Mouse (Mus musculus) hematopoietic stem cell, adult 5-6 weeks (primary cell): Measurements from ENCODE around the gene Phc2. TPM values are rescaled to one million over a fixed set of nuclear protein-coding genes. Genes with fewer than 3 reads are reported as not detected.
A peak's percentile ranks its signal among the peaks of the same experiment; 100 is the strongest.

Source experiments
- ATAC-seq, 2 experiments: fragments of 125-278 bp in 1 of 2; replicated peaks in 1 of 2; 2 replicates each; pipeline ENCODE4 v1.8.0; 2016 to 2017; ENCODE audit warnings: inconsistent platforms in 2 of 2, mild to moderate bottlenecking in 2 of 2, moderate number of reproducible peaks in 2 of 2, low read depth in 1 of 2, moderate TSS enrichment in 1 of 2; ENCODE audit not compliant: low FRiP score in 2 of 2, poor library complexity in 2 of 2, severe bottlenecking in 2 of 2, insufficient read depth in 1 of 2, low TSS enrichment in 1 of 2
- total RNA-seq: library from RNA; stranded (forward); fragments of 172-1452, 232-1000 nt; gene quantifications from 2 replicates; pipeline ENCODE4 v1.2.3, GENCODE M21; 2017

The Phc2 gene
- total RNA-seq, 1 experiment from 2014 or later, result 18.8 TPM

- no peak for ATAC-seq
Measured at GRCm38 (mm10) chr4:128724059-128724458, 69.6 kb downstream of the Phc2 start.

GRCm38 (mm10) chr4:128727019-128727720 is 72.7 kb downstream of the Phc2 start:
- ATAC-seq, result peak; percentile 33 to 51

GRCm38 (mm10) chr4:128727721-128728430 is 73.4 kb downstream of the Phc2 start:
- ATAC-seq, result no peak; a peak in 1 of 4 replicates

GRCm38 (mm10) chr4:128728431-128728851 is 73.9 kb downstream of the Phc2 start:
- ATAC-seq, result peak in 1 of 2 experiments; percentile 46; a peak in 1 of 4 replicates

GRCm38 (mm10) chr4:128729033-128729708 is 74.7 kb downstream of the Phc2 start:
- no peak for ATAC-seq

- ATAC-seq, result no peak
Measured at GRCm38 (mm10) chr4:128729709-128730037, 75.2 kb downstream of the Phc2 start.

- no peak for ATAC-seq
Measured at GRCm38 (mm10) chr4:128730271-128730670, 75.8 kb downstream of the Phc2 start.

- no peak for ATAC-seq
Measured at GRCm38 (mm10) chr4:128732794-128733193, 78.3 kb downstream of the Phc2 start.

- ATAC-seq, result peak; percentile 39 to 52
Measured at GRCm38 (mm10) chr4:128733496-128733895, 79.0 kb downstream of the Phc2 start.

GRCm38 (mm10) chr4:128734217-128734616 is 79.7 kb downstream of the Phc2 start:
- ATAC-seq, result no peak

- peak; percentile 59 to 60; a peak in 3 of 4 replicates for ATAC-seq
Measured at GRCm38 (mm10) chr4:128734721-128735671, 80.5 kb downstream of the Phc2 start.

GRCm38 (mm10) chr4:128737137-128737589 is 82.7 kb downstream of the Phc2 start:
- no peak for ATAC-seq

- no peak for ATAC-seq
Measured at GRCm38 (mm10) chr4:128737825-128738610, 83.5 kb downstream of the Phc2 start.

- ATAC-seq, result no peak
Measured at GRCm38 (mm10) chr4:128740878-128741277, 86.4 kb downstream of the Phc2 start.

GRCm38 (mm10) chr4:128741906-128742305 is 87.4 kb downstream of the Phc2 start:
- no peak for ATAC-seq

- ATAC-seq, result no peak
Measured at GRCm38 (mm10) chr4:128742379-128742970, 88.0 kb downstream of the Phc2 start.
